Mouse (Mus musculus) MEL (cell line): ENCODE measurements at regions not wholly inside any gene's neighbourhood (a gene's known extent, or its start where the extent isn't known, plus 50 kb on each side); places are given as distances from the start of the nearest gene placed in this dataset.

ENCODE experiments used
- DNase-seq: peaks from one replicate; pipeline ENCODE4 v3.0.0; 2011; ENCODE audit warnings: low read depth, low spot score
- H3K27ac ChIP-seq: 2 replicates; pipeline ENCODE4 v1.5.1; 2012; ENCODE audit warnings: low read depth, mild to moderate bottlenecking, control low read depth, low read length, moderate library complexity; ENCODE audit not compliant: control insufficient read depth
- H3K27me3 ChIP-seq, 2 experiments: fragments of 150-350 bp in 1 of 2; sonication (generic) in 1 of 2; 2 replicates each; pipeline ENCODE4 v1.6.1; 2012; ENCODE audit warnings: low read length in 2 of 2, mild to moderate bottlenecking in 2 of 2, improper control_type of control experiment in 1 of 2, moderate library complexity in 1 of 2; ENCODE audit not compliant: insufficient read depth in 2 of 2, control insufficient read depth in 1 of 2
- H3K36me3 ChIP-seq, 2 experiments: 2 replicates each; pipeline ENCODE4 v1.6.1; 2012 to 2014; ENCODE audit warnings: low read length in 2 of 2, improper control_type of control experiment in 1 of 2, inconsistent platforms in 1 of 2, mild to moderate bottlenecking in 1 of 2; ENCODE audit not compliant: insufficient read depth in 2 of 2, control insufficient read depth in 1 of 2
- H3K4me1 ChIP-seq, 2 experiments: fragments of 150-350 bp in 1 of 2; sonication (generic) in 1 of 2; 2 replicates each; pipeline ENCODE4 v1.6.1; 2012; ENCODE audit warnings: low read length in 2 of 2, improper control_type of control experiment in 1 of 2, mild to moderate bottlenecking in 1 of 2; ENCODE audit not compliant: insufficient read depth in 2 of 2, control insufficient read depth in 1 of 2
- H3K4me3 ChIP-seq, 2 experiments: fragments of 150-350 bp in 1 of 2; sonication (generic) in 1 of 2; 2 replicates each; pipeline ENCODE4 v1.5.1; 2012; ENCODE audit warnings: low read depth in 2 of 2, low read length in 2 of 2, mild to moderate bottlenecking in 2 of 2, moderate library complexity in 2 of 2, control low read depth in 1 of 2, improper control_type of control experiment in 1 of 2; ENCODE audit not compliant: control insufficient read depth in 1 of 2, insufficient read depth in 1 of 2
- H3K79me2 ChIP-seq: 2 replicates; pipeline ENCODE4 v1.6.1; 2012; ENCODE audit warnings: mild to moderate bottlenecking, low read length, moderate library complexity; ENCODE audit not compliant: control insufficient read depth, poor library complexity, insufficient read depth
- H3K9ac ChIP-seq: 2 replicates; pipeline ENCODE4 v1.6.1; 2012; ENCODE audit warnings: low read depth, mild to moderate bottlenecking, control low read depth, low read length, moderate library complexity; ENCODE audit not compliant: control insufficient read depth, poor library complexity, severe bottlenecking
- H3K9me3 ChIP-seq: fragments of 150-350 bp; sonication (generic); replicated peaks from 2 replicates; pipeline ENCODE4 v1.6.1; 2012; ENCODE audit warnings: mild to moderate bottlenecking, low read length, improper control_type of control experiment, moderate library complexity; ENCODE audit not compliant: insufficient read depth
- CTCF ChIP-seq, 3 experiments: IDR thresholded peaks in 2 of 3; conservative IDR thresholded peaks in 1 of 3; 2 replicates each; pipeline ENCODE4 v1.5.1; 2011 to 2012; ENCODE audit warnings: low read length in 3 of 3, low read depth in 2 of 3, mild to moderate bottlenecking in 2 of 3, improper control_type of control experiment in 1 of 3, inconsistent platforms in 1 of 3, mixed read lengths in 1 of 3, moderate library complexity in 1 of 3; ENCODE audit not compliant: control insufficient read depth in 1 of 3, insufficient read depth in 1 of 3, poor library complexity in 1 of 3, severe bottlenecking in 1 of 3
- E2F4 ChIP-seq: IDR thresholded peaks from 2 replicates; pipeline ENCODE4 v1.6.1; 2011; ENCODE audit warnings: low read depth, low read length, improper control_type of control experiment, borderline replicate concordance
- ELF1 ChIP-seq: IDR thresholded peaks from 2 replicates; pipeline ENCODE4 v1.6.1; 2014; ENCODE audit warnings: low read depth, mild to moderate bottlenecking, inconsistent platforms, low read length, improper control_type of control experiment, moderate library complexity
- ETS1 ChIP-seq: IDR thresholded peaks from 2 replicates; pipeline ENCODE4 v1.6.1; 2012; ENCODE audit warnings: low read depth, mild to moderate bottlenecking, inconsistent platforms, low read length, improper control_type of control experiment, moderate library complexity
- GATA1 ChIP-seq: IDR thresholded peaks from 2 replicates; pipeline ENCODE4 v1.6.1; 2011; ENCODE audit warnings: low read depth, low read length, improper control_type of control experiment
- HCFC1 ChIP-seq: IDR thresholded peaks from 2 replicates; pipeline ENCODE4 v1.6.1; 2012; ENCODE audit warnings: low read depth, mild to moderate bottlenecking, inconsistent platforms, low read length, improper control_type of control experiment, moderate library complexity
- MAZ ChIP-seq: IDR thresholded peaks from 2 replicates; pipeline ENCODE4 v1.6.1; 2012; ENCODE audit warnings: low read depth, mild to moderate bottlenecking, inconsistent platforms, low read length, improper control_type of control experiment
- MXI1 ChIP-seq: IDR thresholded peaks from 2 replicates; pipeline ENCODE4 v1.6.1; 2011; ENCODE audit warnings: mild to moderate bottlenecking, low read depth, low read length, improper control_type of control experiment
- MYC ChIP-seq: IDR thresholded peaks from 2 replicates; pipeline ENCODE4 v1.6.1; 2011; ENCODE audit warnings: low read depth, mild to moderate bottlenecking, low read length, improper control_type of control experiment, moderate library complexity
- POLR2A ChIP-seq, 2 experiments: IDR thresholded peaks; 2 replicates each; pipeline ENCODE4 v1.6.1; 2011 to 2012; ENCODE audit warnings: low read length in 2 of 2, mild to moderate bottlenecking in 2 of 2, control low read depth in 1 of 2, improper control_type of control experiment in 1 of 2, low read depth in 1 of 2, moderate library complexity in 1 of 2; ENCODE audit not compliant: control insufficient read depth in 1 of 2, insufficient read depth in 1 of 2, poor library complexity in 1 of 2
- RCOR1 ChIP-seq: IDR thresholded peaks from 2 replicates; pipeline ENCODE4 v1.6.1; 2012; ENCODE audit warnings: low read depth, mild to moderate bottlenecking, inconsistent platforms, low read length, improper control_type of control experiment
- SMC3 ChIP-seq: IDR thresholded peaks from 2 replicates; pipeline ENCODE4 v1.6.1; 2011; ENCODE audit warnings: low read depth, low read length, improper control_type of control experiment
- TAL1 ChIP-seq: IDR thresholded peaks from 2 replicates; pipeline ENCODE4 v1.6.1; 2012; ENCODE audit warnings: mild to moderate bottlenecking, inconsistent platforms, low read length, moderate library complexity, mixed read lengths
- TCF12 ChIP-seq: IDR thresholded peaks from 2 replicates; pipeline ENCODE4 v1.6.1; 2014; ENCODE audit warnings: low read depth, mild to moderate bottlenecking, inconsistent platforms, low read length, improper control_type of control experiment, moderate library complexity
- ZMIZ1 ChIP-seq: IDR thresholded peaks from 2 replicates; pipeline ENCODE4 v1.6.1; 2012; ENCODE audit warnings: low read depth, mild to moderate bottlenecking, inconsistent platforms, low read length, improper control_type of control experiment, moderate library complexity
- ZNF384 ChIP-seq: IDR thresholded peaks from 2 replicates; pipeline ENCODE4 v1.6.1; 2012; ENCODE audit warnings: low read depth, mild to moderate bottlenecking, inconsistent platforms, low read length, improper control_type of control experiment

DNA sequence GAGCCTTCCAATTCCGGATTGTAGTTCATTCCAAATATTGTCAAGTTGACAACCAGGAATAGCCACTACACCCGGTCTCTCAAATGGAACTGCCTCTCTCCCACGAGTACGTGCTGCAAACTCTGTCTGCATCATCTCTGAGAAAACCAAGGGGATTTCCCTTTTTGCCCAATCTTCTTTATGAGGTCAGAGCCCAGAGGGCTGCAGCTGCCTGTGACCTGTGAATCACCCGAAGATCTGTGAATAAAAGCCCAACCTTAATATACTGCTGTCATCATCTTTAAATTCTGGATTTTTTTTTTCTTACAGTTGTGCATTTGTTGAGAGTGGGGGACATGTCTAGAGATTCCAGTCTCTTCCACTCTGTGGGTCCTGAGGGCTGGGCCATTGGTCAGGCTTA is 165.6 kb upstream of the Egln3 start:
- Histone ChIP-seq H3K4me1 (no peaks in the 10 kb centered on the region), H3K79me2 (no peaks in the 10 kb centered on the region), H3K4me3 (no peak overlapping the region)
- no peak for DNase-seq
- no peak for TF ChIP-seq TCF12
- no peak for TF ChIP-seq ETS1
- no peak for TF ChIP-seq RCOR1
- TF ChIP-seq ELF1, result no peak
- TF ChIP-seq CTCF (IDR thresholded peaks at IDR 0.05 in 2 of 3, conservative IDR thresholded peaks at IDR 0.05 in 1 of 3; ENCODE audit: control insufficient read depth in 1 of 3, insufficient read depth in 1 of 3, low read depth in 2 of 3, low read length in 3 of 3, poor library complexity in 1 of 3, severe bottlenecking in 1 of 3), result no peak
- TF ChIP-seq SMC3, result no peak
- no peak for TF ChIP-seq GATA1
- TF ChIP-seq MXI1, result no peak
- TF ChIP-seq ZMIZ1, result no peak
- TF ChIP-seq MYC, result no peak
- no peak for TF ChIP-seq POLR2A (IDR thresholded peaks at IDR 0.05; ENCODE audit: control insufficient read depth in 1 of 2, insufficient read depth in 1 of 2, low read depth in 1 of 2, low read length in 2 of 2, poor library complexity in 1 of 2)
- no peak for TF ChIP-seq E2F4
- TF ChIP-seq, all 39 proteins: peak for 0
- Histone ChIP-seq H3K9me3 (no peaks in the 10 kb centered on the region), H3K9ac (no peak overlapping the region), H3K27ac (no peak overlapping the region), H3K27me3 (no peaks in the 10 kb centered on the region), H3K36me3 (no peaks in the 10 kb centered on the region)

- Histone ChIP-seq H3K4me3 (no peak overlapping the region), H3K27ac (no peak overlapping the region), H3K36me3 (no peaks in the 10 kb centered on the region), H3K9me3 (no peaks in the 10 kb centered on the region), H3K27me3 (no peaks in the 10 kb centered on the region), H3K9ac (no peak overlapping the region), H3K79me2 (no peaks in the 10 kb centered on the region), H3K4me1 (no peaks in the 10 kb centered on the region)
- no peak for DNase-seq
- TF ChIP-seq MAZ (no peak), ZNF384 (no peak), TAL1 (no peak), ELF1 (no peak), TCF12 (no peak), HCFC1 (no peak)
These were observed 160.9 kb upstream of the Egln3 start for GRCm38 (mm10) chr12:54364381-54365095.
